Mouse (Mus musculus) midbrain, embryonic 15.5 days (tissue): ENCODE measurements around the gene Fth1. TPM values are rescaled to one million over a fixed set of nuclear protein-coding genes. Genes with fewer than 3 reads are reported as not detected.

Source experiments
- ATAC-seq: fragments of 200-750 bp; cut with Nextera tagmentation; replicated peaks from 2 replicates; pipeline ENCODE4 v1.8.0; 2017; ENCODE audit warnings: moderate TSS enrichment
- H3K27ac ChIP-seq: fragments of 300-500 bp; sonication (generic); 2 replicates; pipeline ENCODE4 v1.5.1; 2015; ENCODE audit warnings: mild to moderate bottlenecking, inconsistent platforms
- H3K27me3 ChIP-seq: fragments of 300-500 bp; sonication (generic); replicated peaks from 2 replicates; pipeline ENCODE4 v1.6.1; 2015; ENCODE audit warnings: inconsistent platforms
- H3K36me3 ChIP-seq: fragments of 300-500 bp; sonication (generic); replicated peaks from 2 replicates; pipeline ENCODE4 v1.6.1; 2015; ENCODE audit warnings: inconsistent platforms
- H3K4me1 ChIP-seq: fragments of 300-500 bp; sonication (generic); 2 replicates; pipeline ENCODE4 v1.6.1; 2015; ENCODE audit warnings: inconsistent platforms
- H3K4me2 ChIP-seq: fragments of 300-500 bp; sonication (generic); 2 replicates; pipeline ENCODE4 v1.6.1; 2015; ENCODE audit warnings: inconsistent platforms, mild to moderate bottlenecking, moderate library complexity
- H3K4me3 ChIP-seq: fragments of 300-500 bp; sonication (generic); 2 replicates; pipeline ENCODE4 v1.5.1; 2015; ENCODE audit warnings: mild to moderate bottlenecking, inconsistent platforms
- H3K9ac ChIP-seq: fragments of 300-500 bp; sonication (generic); 2 replicates; pipeline ENCODE4 v1.6.1; 2015; ENCODE audit warnings: mild to moderate bottlenecking, inconsistent platforms
- H3K9me3 ChIP-seq: fragments of 300-500 bp; sonication (generic); 2 replicates; pipeline ENCODE4 v1.6.1; 2016; ENCODE audit warnings: inconsistent platforms
- WGBS: fragments of 180-500 bp; shearing (Covaris S2); methylation state at CpG from one replicate; pipeline ENCODE4 v1.1.7; 2015; ENCODE audit warnings: mixed read lengths; 5-methylcytosine and 5-hydroxymethylcytosine counted together
- polyA plus RNA-seq: library from polyadenylated mRNA; unstranded; fragments of >200 nt; fragmentation: Nextera tagmentation; extraction: Ambion mirVana; gene quantifications from 2 replicates; pipeline ENCODE4 v1.2.1, GENCODE M21; 2015

The Fth1 gene
- polyA plus RNA-seq, 1 experiment from 2014 or later: 1,452 TPM

GRCm38 (mm10) chr19:10021981-10022380, 41.6 kb downstream of the Fth1 start:
- H3K36me3 ChIP-seq: no peaks in the 10 kb centered on the region
- H3K27me3 ChIP-seq: no peaks in the 10 kb centered on the region
- no peak overlapping the region for H3K4me2 ChIP-seq
- H3K27ac ChIP-seq: no peak overlapping the region
- WGBS: 83% methylated on average over 2 of the region's 2 CpGs
- ATAC-seq: no peak
- H3K9ac ChIP-seq: no peak overlapping the region
- peaks cover 30% of the 10 kb centered on the region for H3K4me1 ChIP-seq
- no peaks in the 10 kb centered on the region for H3K9me3 ChIP-seq
- H3K4me3 ChIP-seq: no peak overlapping the region

GRCm38 (mm10) chr19:10022414-10023303, 42.3 kb downstream of the Fth1 start:
- no peak overlapping the region; the same call in 1 of the 2 replicates for H3K27ac ChIP-seq
- no peak overlapping the region for H3K4me2 ChIP-seq
- no peaks in the 10 kb centered on the region for H3K36me3 ChIP-seq
- peaks cover 27% of the 10 kb centered on the region for H3K4me1 ChIP-seq
- no peak overlapping the region for H3K4me3 ChIP-seq
- no peak for ATAC-seq
- no peak overlapping the region for H3K9ac ChIP-seq
- no peaks in the 10 kb centered on the region for H3K27me3 ChIP-seq
- no peaks in the 10 kb centered on the region for H3K9me3 ChIP-seq
- 68% methylated on average over 5 of the region's 5 CpGs for WGBS

- Histone ChIP-seq H3K4me1 (peaks cover 20% of the 10 kb centered on the region), H3K9ac (no peak overlapping the region), H3K27me3 (no peaks in the 10 kb centered on the region), H3K4me3 (no peak overlapping the region), H3K4me2 (no peak overlapping the region), H3K27ac (no peak overlapping the region; the same call in 1 of the 2 replicates), H3K36me3 (no peaks in the 10 kb centered on the region), H3K9me3 (no peaks in the 10 kb centered on the region)
- no peak for ATAC-seq
- WGBS: 69% methylated on average over 9 of the region's 9 CpGs
These were observed 42.9 kb downstream of the Fth1 start for GRCm38 (mm10) chr19:10023304-10023758.

GRCm38 (mm10) chr19:10025169-10025875, 44.9 kb downstream of the Fth1 start:
- Histone ChIP-seq H3K27ac (peak overlapping the region; percentile 21; the same call in 1 of the 2 replicates), H3K4me2 (no peak overlapping the region), H3K9me3 (no peaks in the 10 kb centered on the region), H3K9ac (no peak overlapping the region), H3K4me1 (0 out of 2 replicates have a peak, but pooled peaks cover 8% of the 10 kb centered on the region), H3K36me3 (no peaks in the 10 kb centered on the region), H3K27me3 (no peaks in the 10 kb centered on the region), H3K4me3 (no peak overlapping the region)
- 24% methylated on average over 8 of the region's 8 CpGs for WGBS
- ATAC-seq: 0 out of 2 replicates have a peak, but pooled peaks have one; percentile 31

- Histone ChIP-seq H3K9ac (no peak overlapping the region), H3K36me3 (no peaks in the 10 kb centered on the region), H3K27me3 (no peaks in the 10 kb centered on the region), H3K4me2 (no peak overlapping the region), H3K4me1 (0 out of 2 replicates have a peak, but pooled peaks cover 8% of the 10 kb centered on the region), H3K4me3 (no peak overlapping the region), H3K27ac (no peak overlapping the region), H3K9me3 (no peaks in the 10 kb centered on the region)
- 84% methylated on average over 2 of the region's 2 CpGs for WGBS
- no peak for ATAC-seq
These were observed 49.3 kb downstream of the Fth1 start for GRCm38 (mm10) chr19:10029746-10030145.

GRCm38 (mm10) chr19:10033211-10033973, 53.0 kb downstream of the Fth1 start:
- 33% methylated on average over 8 of the region's 8 CpGs for WGBS

GRCm38 (mm10) chr19:10034356-10034755, 54.0 kb downstream of the Fth1 start:
- no peaks in the 10 kb centered on the region for H3K27me3 ChIP-seq
- no peak overlapping the region for H3K9ac ChIP-seq
- ATAC-seq: no peak
- no peak overlapping the region for H3K27ac ChIP-seq
- H3K4me3 ChIP-seq: no peak overlapping the region
- 76% methylated on average over 5 of the region's 5 CpGs for WGBS
- H3K36me3 ChIP-seq: no peaks in the 10 kb centered on the region
- no peak overlapping the region for H3K4me2 ChIP-seq
- no peaks in the 10 kb centered on the region for H3K9me3 ChIP-seq
- H3K4me1 ChIP-seq: no peaks in the 10 kb centered on the region

More at GRCm38 (mm10) chr19:10033211-10033973, 53.0 kb downstream of the Fth1 start:
- Histone ChIP-seq H3K4me3 (no peak overlapping the region), H3K4me1 (no peaks in the 10 kb centered on the region), H3K36me3 (no peaks in the 10 kb centered on the region), H3K27ac (no peak overlapping the region), H3K4me2 (no peak overlapping the region), H3K27me3 (no peaks in the 10 kb centered on the region), H3K9me3 (no peaks in the 10 kb centered on the region), H3K9ac (no peak overlapping the region)
- peak; percentile 57 for ATAC-seq

Other genes with a start within 250 kb of the Fth1 start
- gene Scgb2a2, start 133.0 kb upstream of the Fth1 start, polyA plus RNA-seq: not detected in 2 replicates
- 29.6 and 30.2 TPM in 2 replicates for gene Incenp, start 81.0 kb upstream of the Fth1 start, polyA plus RNA-seq
- 1.7 and 3.2 TPM in 2 replicates for gene Best1, start 21.0 kb downstream of the Fth1 start, polyA plus RNA-seq
- gene Rab3il1, start 21.1 kb downstream of the Fth1 start, polyA plus RNA-seq: 24.5 and 29.2 TPM in 2 replicates
- 25.8 and 27.1 TPM in 2 replicates for gene Fads3, start 61.0 kb downstream of the Fth1 start, polyA plus RNA-seq
- 215 and 222 TPM in 2 replicates for gene Fads2, start 121.1 kb downstream of the Fth1 start, polyA plus RNA-seq
- gene Fads1, start 202.3 kb downstream of the Fth1 start, polyA plus RNA-seq: 175 and 182 TPM in 2 replicates
- 324 and 334 TPM in 2 replicates for gene Tmem258, start 223.4 kb downstream of the Fth1 start, polyA plus RNA-seq
- 25.5 and 27.8 TPM in 2 replicates for gene Fen1, start 223.6 kb downstream of the Fth1 start, polyA plus RNA-seq